Mouse (Mus musculus) testis, adult 2 months (tissue): ENCODE measurements around the gene Tenm4. TPM values are rescaled to one million over a fixed set of nuclear protein-coding genes. Genes with fewer than 3 reads are reported as not detected.

Experiments used
- H3K27ac ChIP-seq: fragments of 200-500 bp; 2 replicates; pipeline ENCODE4 v1.5.1; 2012; ENCODE audit warnings: low read depth, low read length; ENCODE audit not compliant: control insufficient read depth, insufficient read depth
- H3K27me3 ChIP-seq: fragments of 200-500 bp; 2 replicates; pipeline ENCODE4 v1.6.1; 2012; ENCODE audit warnings: mild to moderate bottlenecking, low read length, moderate library complexity; ENCODE audit not compliant: control insufficient read depth, insufficient read depth
- H3K36me3 ChIP-seq: fragments of 200-500 bp; 2 replicates; pipeline ENCODE4 v1.6.1; 2012; ENCODE audit warnings: mild to moderate bottlenecking, low read length; ENCODE audit not compliant: control insufficient read depth, insufficient read depth
- H3K4me1 ChIP-seq: fragments of 200-500 bp; 2 replicates; pipeline ENCODE4 v1.6.1; 2012; ENCODE audit warnings: low read length; ENCODE audit not compliant: control insufficient read depth, insufficient read depth
- H3K4me3 ChIP-seq: fragments of 200-500 bp; 2 replicates; pipeline ENCODE4 v1.5.1; 2012; ENCODE audit warnings: low read depth, mild to moderate bottlenecking, low read length, moderate library complexity, mixed read lengths; ENCODE audit not compliant: control insufficient read depth
- CTCF ChIP-seq: fragments of 200-500 bp; IDR thresholded peaks from 2 replicates; pipeline ENCODE4 v1.5.1; 2012; ENCODE audit warnings: low read depth, mild to moderate bottlenecking, inconsistent platforms, low read length, moderate library complexity; ENCODE audit not compliant: control insufficient read depth, insufficient read depth, insufficient replicate concordance
- POLR2A ChIP-seq: fragments of 200-500 bp; IDR thresholded peaks from 2 replicates; pipeline ENCODE4 v1.6.1; 2012; ENCODE audit warnings: low read depth, mild to moderate bottlenecking, inconsistent platforms, low read length, moderate library complexity; ENCODE audit not compliant: control insufficient read depth
- polyA plus RNA-seq: library from polyadenylated mRNA; depleted of rRNA; stranded (reverse); fragments of >200 nt; gene quantifications from 2 replicates; pipeline ENCODE4 v1.2.3, GENCODE M21; 2012

The Tenm4 gene
- polyA plus RNA-seq, 1 experiment, result 2.3 TPM

GRCm38 (mm10) chr7:96212224-96212591, 41.2 kb downstream of the Tenm4 start:
- peaks cover 25% of the 10 kb centered on the region for H3K4me1 ChIP-seq
- TF ChIP-seq CTCF (no peak), POLR2A (no peak)
- H3K27ac ChIP-seq, result no peak overlapping the region
- no peaks in the 10 kb centered on the region for H3K27me3 ChIP-seq
- H3K4me3 ChIP-seq, result no peak overlapping the region
- no peaks in the 10 kb centered on the region for H3K36me3 ChIP-seq

- H3K27ac ChIP-seq, result no peak overlapping the region
- TF ChIP-seq CTCF (no peak), POLR2A (no peak)
- peak overlapping the region; percentile 56 for H3K4me3 ChIP-seq
- no peaks in the 10 kb centered on the region for H3K27me3 ChIP-seq
- no peaks in the 10 kb centered on the region for H3K36me3 ChIP-seq
- H3K4me1 ChIP-seq, result peaks cover 25% of the 10 kb centered on the region
These were observed 41.8 kb downstream of the Tenm4 start for GRCm38 (mm10) chr7:96212592-96213541.

GRCm38 (mm10) chr7:96213741-96214140, 42.7 kb downstream of the Tenm4 start:
- TF ChIP-seq CTCF (no peak), POLR2A (no peak)
- Histone ChIP-seq H3K27ac (no peak overlapping the region), H3K4me3 (no peak overlapping the region), H3K36me3 (no peaks in the 10 kb centered on the region), H3K4me1 (peaks cover 25% of the 10 kb centered on the region), H3K27me3 (no peaks in the 10 kb centered on the region)

DNA sequence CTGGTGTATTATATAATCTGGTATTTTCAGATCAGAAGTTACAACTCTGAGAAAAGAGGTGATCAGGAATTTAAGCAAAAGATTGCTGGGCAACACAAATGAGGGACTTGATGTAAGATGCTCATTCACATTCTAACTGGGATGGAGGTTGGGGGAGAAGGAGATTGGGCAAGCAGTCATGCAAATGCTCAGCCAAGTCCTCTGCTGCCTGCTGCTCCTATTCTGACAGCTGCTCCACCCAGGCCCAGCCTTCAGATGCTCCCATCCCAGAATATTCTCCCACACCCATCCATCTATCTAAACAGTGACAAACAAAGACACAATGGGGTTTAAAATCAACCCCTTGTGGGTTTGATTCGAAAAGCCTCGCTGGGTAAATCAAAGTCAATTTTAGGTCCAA, 43.8 kb downstream of the Tenm4 start:
- Histone ChIP-seq H3K36me3 (no peaks in the 10 kb centered on the region), H3K27me3 (no peaks in the 10 kb centered on the region), H3K27ac (no peak overlapping the region), H3K4me1 (peaks cover 22% of the 10 kb centered on the region), H3K4me3 (no peak overlapping the region)
- TF ChIP-seq POLR2A, result no peak
- TF ChIP-seq CTCF, result no peak

DNA sequence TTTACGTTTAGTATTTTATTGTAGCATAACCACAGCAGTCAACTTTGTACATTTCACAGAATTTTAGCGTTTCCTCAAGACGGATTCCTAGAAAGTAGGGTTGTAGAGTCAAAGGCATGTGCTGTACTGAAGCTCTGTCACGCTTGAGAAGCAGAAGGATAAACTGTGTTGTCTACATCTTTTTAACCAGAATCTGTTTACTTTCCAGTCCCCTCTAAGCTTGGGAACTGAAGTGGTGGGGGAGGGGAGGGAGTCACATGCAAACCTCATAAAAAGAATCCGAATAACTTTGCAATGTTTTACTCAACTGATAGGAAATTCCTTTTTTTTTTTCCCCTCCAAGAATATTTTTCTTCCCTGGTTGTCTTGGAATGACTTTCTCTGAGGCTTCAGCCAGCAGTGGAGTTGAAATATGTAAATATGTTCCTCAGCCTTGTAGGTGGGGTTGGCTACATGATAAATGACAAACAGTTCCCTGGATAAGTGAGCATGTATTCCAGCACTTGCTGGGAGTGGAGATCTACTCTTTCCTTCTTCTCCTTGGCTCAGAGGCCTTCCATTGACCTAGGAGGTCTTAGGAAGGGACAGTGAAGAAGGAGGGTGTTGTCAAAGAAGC, 45.0 kb downstream of the Tenm4 start:
- Histone ChIP-seq H3K4me1 (peaks cover 14% of the 10 kb centered on the region), H3K27ac (no peak overlapping the region)
- no peak for TF ChIP-seq POLR2A
- no peak for TF ChIP-seq CTCF

DNA sequence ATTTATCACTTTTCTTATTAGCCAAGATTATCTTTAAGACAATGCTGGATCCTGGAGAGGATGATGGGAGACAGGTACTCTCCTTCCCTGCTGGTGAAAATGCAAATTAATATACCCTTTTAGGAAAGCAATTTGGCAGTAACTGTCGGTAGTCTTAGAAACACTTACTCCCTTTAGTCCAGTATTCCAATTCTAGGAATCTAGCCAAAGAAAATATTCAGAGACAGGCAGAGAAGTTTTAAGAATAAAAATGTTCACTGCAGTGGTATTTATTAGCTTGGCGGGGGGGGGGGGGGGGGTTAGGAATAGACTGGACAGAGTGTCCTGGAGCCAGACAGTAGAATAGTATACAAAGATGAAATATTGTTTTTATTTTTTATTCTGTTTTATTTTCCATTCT, 48.3 kb downstream of the Tenm4 start:
- H3K36me3 ChIP-seq, result no peaks in the 10 kb centered on the region
- no peak for TF ChIP-seq CTCF
- no peak for TF ChIP-seq POLR2A
- H3K27ac ChIP-seq, result no peak overlapping the region
- no peaks in the 10 kb centered on the region for H3K4me1 ChIP-seq
- no peaks in the 10 kb centered on the region for H3K27me3 ChIP-seq
- no peak overlapping the region for H3K4me3 ChIP-seq

More for the DNA sequence above, 45.0 kb downstream of the Tenm4 start:
- no peaks in the 10 kb centered on the region for H3K36me3 ChIP-seq
- H3K27me3 ChIP-seq, result no peaks in the 10 kb centered on the region
- H3K4me3 ChIP-seq, result no peak overlapping the region

DNA sequence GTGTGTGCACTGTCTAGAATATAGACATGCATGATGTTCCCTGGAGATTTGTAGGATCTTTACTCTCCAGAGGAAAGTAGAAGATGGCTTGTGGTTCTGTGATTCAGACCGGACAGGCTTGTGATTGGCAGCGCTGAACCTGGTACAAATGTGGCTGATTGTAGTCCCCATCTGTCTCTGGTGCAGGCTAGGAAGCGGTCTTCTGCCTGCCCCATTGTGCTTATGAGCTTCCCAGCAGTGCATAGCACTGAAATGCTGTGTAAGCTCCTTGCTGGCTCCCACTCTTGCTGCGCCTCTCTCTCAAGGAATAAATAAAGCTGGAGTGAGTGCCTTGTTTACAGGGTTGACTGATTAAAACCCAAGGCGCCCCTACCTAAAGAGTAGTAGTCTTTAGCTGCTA, 49.6 kb downstream of the Tenm4 start:
- Histone ChIP-seq H3K4me3 (no peak overlapping the region), H3K4me1 (no peaks in the 10 kb centered on the region), H3K27me3 (no peaks in the 10 kb centered on the region), H3K36me3 (no peaks in the 10 kb centered on the region), H3K27ac (no peak overlapping the region)
- TF ChIP-seq POLR2A (no peak), CTCF (no peak)
